Mouse (Mus musculus): ENCODE measurements around the gene Lat2.
A peak's percentile ranks its signal among the peaks of the same experiment; 100 is the strongest.

The Lat2 gene

DNA sequence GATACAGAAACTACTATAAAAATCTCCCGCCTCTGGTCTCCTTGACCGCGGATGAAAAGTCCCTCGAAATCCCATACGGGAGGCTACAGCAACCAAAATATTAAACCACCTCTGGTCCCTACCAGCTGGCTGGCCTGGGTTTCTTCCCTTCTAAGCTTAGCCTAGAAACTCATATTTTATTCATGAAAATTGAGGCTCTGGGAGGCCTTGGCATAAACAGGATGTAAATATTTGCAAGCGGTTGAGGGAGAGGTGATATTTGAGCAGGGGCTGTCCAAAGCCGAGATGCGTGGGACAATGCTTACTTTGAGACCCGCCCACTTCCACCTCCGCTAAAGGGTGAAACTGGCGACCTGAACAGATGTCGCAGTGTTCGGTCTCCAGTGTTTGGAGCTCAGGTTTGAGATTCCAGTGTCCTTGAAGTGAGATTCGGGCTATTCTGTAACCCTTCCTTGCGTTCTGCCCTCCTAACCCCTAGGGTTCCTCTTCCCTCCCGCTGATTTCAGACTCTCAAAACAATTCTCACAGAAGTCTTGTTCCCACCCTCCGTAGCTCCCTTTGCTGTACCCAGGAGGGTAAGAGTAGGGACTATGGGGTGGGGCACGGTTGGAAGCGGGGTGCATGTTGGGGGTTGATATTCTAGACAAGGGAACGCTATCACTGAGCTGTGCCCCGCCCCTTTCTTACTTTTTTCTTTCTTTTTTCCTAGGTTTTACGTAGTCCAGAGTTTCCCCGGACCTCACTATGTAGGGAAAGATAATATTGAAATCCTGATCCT, 42.9 kb downstream of the Lat2 start:
- peak in 1 of 2 experiments; percentile 39 for DNase-seq (ENCODE audit: low spot score in 2 of 2)

DNA sequence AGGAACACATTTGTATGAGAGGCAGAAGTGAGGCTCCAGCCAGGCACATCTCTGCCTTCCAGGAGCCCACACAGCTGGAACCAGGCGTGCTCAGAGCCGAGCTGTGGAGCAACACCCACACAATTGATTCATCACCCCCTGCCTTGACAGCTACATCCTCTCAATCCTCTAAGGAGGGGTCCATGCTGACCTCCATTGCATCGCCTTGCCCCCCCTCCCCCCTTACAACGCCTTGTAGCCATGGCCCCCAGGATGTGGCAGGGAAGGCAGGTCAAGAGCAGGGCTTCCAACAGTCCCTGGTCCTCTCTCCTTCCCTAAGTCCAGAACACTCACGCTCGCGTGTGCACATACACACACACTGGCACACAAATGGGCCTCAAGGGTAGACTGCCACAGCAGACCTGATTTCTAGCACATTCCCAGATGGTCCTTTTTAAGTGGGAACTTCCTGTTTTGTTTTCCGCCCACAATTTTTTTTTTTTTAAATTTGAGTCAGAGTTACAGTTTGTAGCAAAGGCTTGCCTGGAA, 45.8 kb downstream of the Lat2 start:
- peak in 1 of 2 experiments; percentile 58 for DNase-seq (ENCODE audit: low spot score in 2 of 2)

DNA sequence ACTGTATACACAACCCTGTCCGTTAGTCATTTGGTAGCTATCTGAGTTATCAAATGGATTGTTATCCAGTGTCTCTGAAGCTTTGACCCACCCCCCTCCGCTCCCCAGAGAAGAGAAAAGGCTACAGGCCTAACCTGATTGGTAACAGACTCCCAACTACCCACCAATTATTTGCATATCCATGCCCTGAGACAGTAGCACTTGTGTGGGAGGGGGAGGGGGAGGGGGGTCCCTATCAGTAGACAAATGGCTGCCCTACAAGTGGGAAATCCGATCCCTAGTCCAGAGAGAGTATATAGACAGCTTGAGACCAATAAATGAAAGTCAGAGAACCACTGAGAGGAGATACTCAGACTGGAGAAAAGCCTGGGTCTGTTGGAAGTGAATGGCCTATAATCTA, 46.8 kb downstream of the Lat2 start:
- DNase-seq (ENCODE audit: low spot score in 2 of 2), result no peak

DNA sequence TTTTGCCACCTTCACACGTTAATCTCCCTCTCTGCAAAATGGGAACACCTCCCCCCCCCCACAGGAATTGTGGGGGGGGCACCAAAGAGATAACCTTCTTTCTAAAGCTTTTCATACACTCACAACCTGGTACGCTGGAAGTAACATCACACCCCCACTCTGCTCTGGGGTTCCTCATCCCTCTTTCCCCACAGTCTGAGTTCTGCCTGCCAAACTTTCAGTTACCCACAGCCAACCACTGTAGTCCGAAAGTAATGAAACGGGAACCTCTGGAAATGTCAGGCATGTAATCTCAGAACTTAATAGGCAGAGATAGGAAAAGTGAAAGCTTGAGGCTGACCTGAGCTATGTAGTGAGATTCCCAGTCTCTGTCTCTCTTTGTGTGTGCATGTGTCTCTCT, 47.4 kb downstream of the Lat2 start:
- DNase-seq (ENCODE audit: low spot score in 2 of 2), result no peak

DNA sequence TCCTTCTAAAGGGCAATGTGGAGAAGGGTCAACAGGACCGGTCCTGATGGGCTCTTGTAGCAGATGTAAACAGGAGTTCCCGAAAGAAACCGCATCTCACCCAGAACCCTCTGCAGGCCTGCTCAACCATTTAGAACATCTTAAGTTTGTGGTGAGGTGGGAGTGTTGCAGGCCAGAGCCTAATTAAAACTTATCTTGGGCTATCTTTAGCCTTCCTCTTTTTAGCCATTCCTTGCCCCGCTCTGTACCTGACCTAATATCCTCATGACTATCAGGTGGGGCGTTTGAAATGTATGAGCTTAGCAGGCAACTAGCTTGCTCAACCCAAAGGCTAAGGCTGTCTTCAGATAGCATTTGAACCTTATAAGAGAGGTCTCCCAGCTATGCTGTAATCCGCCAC, 49.1 kb downstream of the Lat2 start:
- DNase-seq (ENCODE audit: low spot score in 2 of 2), result no peak

DNA sequence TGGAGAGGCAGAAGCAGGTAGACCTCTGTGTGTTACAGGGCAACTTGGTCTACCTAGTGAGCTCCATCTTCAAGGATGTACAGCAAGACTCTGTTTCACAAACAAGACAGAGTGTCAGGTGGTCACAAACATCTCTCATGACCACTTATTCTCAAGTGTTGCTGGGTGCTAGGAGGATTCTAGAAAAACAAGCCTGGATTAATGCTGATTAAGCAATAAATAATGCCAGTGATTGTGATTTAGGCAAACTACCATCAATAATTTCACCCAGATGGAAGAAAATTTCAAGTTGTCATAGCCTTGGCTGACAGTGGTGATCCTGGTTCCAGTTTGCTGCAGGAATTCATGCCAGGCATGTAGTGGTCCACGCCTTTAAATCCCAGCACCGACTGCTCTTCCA, 50.6 kb downstream of the Lat2 start:
- DNase-seq (ENCODE audit: low spot score in 2 of 2), result no peak

DNA sequence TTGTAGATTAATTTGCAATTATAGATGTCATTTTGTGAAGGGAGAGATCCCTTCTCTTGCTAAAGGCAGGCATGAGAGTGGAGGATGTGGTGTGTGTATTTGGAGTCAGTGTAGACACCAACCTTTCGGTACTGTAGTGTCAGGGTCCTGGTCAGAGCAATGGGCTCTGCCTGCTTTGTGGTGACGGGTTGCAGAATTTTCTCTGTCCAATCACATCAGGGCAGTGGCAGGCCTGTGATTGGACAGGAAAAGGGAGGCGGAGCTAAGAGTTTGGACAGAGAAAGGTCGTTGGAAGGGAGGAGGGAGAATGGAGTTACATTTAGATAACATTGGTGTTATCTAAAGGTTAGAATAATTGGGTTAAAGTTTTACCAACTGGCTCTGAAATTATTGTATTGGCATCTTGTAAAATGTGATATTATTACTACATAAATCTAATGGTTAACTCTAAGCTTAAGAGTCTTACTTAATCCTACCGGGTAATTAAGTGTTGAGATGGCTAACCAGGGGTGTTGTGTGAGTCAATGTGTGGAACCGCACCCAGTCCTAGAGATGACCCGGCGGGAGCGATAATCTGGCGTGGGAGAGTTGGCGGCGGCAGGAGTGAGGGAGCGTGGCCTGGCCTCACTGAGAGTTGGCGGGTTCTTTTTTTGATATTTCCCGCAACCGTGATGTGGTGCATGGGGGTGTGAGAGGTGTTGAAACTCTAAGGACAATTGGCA, 54.2 kb downstream of the Lat2 start:
- DNase-seq (ENCODE audit: low spot score in 2 of 2), result no peak

DNA sequence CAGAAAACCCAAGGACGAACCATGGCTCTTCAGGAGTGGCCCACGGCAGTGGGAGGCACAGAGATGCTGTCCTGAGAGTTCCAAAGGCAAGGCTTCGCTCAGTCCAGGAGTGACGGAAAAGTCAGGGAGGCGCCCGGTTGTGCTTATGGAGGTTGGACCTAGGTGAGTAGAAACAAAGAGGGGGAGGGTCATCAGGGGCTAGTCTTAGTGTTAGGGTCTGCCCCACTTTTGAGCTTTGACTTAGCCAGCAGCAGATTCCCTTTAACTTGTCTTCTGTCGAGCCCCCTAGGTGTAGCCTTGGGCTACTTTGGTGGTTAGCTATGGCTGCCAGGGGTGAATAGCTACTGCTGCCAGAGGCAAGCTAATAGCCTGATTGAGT, 54.8 kb downstream of the Lat2 start, which contains the start of gene Syna:
Syna (minus strand) TSS at position 101 of the 379 bp plus-strand sequence.
- no peak for DNase-seq (ENCODE audit: low spot score in 2 of 2)

DNA sequence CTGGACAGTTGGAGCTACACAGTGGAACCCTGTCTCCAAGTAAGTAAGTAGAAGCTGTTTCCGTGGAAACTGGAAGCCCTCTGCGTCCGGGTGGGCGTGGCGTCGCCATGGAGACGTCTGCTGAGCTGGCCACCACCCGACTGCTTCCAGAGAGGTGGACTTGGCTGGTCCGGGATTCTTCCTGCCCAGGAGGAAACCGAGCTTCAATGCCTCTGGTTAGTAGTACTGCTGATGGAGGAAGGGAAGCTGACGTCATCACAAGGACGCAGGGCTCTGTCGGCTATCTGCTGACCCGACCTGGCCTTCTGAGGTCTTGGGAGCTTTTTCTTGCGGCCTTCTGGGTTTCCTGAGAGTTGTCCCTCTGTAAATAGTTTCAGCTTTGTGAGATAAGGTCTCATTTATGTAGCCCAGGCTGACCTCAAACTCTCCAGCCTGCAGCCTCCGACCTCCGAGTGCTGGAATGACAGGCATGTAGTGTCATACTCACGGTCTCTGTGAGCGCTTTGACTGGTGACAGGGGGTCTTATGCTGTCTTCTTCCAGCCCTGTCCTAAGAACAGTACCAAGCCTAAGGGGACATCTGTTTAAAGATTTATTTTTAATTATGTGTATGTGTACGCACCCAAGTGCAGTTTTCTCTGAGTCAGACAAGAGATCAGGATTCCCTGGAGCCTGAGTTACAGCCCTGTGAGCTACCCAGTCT, 59.2 kb downstream of the Lat2 start:
- DNase-seq (ENCODE audit: low spot score in 2 of 2), result peak in 1 of 2 experiments; percentile 51

DNA sequence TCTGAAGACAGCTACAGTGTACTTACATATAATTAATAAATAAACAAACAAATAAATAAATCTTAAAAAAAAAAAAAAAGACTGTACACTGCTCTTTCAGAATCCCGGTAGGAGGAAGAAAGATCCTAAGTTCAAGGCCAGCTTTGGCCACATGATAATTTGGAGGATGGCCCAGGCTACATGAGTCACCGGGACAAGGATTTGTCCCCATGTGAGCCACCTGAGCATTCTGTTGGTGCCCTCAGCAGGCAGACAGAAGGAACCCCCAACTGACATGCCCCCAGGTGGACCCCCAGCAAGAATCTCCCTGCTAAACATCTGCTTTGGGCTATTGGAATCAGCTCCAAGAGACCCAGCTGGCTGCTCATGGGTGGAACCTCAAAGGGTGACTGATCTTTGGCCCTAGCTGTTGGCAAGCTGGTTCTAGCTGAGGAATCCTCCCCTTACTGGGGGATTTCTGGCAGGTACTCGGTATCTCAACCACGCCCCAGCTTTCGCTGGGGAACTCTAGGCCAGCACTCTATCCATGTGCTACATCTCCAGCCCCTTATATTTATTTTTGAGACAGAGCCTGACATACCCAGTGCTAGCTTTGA, 60.8 kb downstream of the Lat2 start:
- DNase-seq (ENCODE audit: low spot score in 2 of 2), result no peak

DNA sequence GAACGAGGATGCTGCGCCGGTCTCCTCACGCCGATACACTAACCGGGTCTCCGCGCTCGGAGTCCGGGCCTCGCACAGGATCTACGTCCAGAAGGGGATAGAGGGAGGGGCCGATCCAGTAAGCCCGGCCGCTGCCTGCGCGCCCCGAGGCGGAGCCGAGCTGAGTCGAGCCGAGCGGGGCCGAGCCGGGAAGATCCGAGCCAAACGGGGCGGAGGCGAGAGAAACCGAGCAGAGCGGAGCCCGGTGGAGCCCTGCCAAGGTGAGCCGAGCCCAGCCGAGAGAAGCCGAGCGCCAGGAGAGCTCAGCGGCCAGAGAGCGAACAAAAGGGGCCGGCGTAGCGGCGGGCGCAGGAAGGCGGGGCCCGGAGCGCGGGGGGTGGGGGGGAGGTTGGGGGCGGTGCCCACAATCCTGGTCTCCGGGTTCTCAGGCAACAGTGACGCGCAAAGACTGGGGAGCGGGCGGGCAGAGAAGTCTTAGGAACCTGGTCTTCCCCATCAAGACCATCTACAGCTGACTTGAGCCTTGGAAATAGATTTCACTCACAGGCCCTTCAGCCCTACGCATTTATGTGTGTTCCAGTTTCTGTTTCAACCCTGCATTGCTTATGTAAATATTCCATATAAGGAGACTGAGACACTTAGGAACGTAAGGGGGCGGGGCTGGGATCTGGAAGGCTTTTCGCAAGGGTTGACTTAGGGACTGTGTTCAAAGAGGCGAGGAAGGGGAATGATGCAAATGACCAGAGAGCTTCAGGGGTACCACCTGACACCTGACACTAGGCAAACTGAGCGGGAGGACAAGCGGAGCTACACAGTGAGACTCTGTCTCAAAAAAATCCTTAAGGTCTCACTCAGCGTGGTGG, 62.5 kb downstream of the Lat2 start, which contains the start of gene Clip2:
Clip2 (minus strand) TSS at position 325 of the 863 bp plus-strand sequence.
- DNase-seq (ENCODE audit: low spot score in 2 of 2), result peak; percentile 88 to 94

DNA sequence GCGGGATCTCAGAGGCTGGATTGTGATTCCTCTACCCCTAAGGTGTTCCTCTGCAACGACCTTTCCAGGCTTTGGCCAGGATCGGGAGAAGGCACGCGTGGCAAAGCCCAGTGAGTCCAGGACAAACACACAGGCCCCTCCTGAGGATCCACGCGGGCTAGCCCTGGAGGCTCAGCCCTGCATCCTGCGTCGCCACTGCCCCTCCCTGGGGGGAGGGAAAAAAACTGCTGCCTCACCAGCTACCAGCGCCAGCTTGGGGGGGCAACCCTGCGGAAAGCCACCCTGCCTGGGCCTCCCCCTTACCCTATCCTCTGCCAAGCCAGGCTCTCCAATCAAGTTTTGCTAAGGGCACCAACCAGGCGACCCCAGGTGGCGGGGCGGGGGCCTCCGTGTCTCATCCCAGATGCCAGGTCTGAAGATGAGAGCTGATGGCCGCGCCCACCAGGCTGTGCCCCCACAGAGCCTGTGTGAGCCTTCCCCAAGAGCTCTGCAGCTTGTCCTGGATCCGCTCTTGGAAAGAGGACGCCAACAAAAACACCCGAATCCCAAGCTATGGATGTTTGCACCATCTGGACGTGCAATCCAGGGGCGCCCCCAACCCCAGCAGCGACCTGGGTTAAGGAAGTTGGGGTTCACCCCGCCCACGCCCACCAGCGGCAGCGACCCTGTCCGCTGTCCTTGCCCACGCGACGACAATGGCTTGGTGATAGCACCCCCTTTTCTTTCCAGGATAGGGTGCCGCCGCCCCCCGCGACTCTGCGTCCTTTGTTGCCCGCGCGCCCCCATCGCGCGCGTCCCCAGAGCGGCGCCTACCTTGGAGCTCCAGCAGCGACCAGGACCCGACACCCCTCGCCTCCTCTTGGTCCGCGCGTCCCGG, 63.4 kb downstream of the Lat2 start:
- peak in 1 of 2 experiments; percentile 25 for DNase-seq (ENCODE audit: low spot score in 2 of 2)

DNA sequence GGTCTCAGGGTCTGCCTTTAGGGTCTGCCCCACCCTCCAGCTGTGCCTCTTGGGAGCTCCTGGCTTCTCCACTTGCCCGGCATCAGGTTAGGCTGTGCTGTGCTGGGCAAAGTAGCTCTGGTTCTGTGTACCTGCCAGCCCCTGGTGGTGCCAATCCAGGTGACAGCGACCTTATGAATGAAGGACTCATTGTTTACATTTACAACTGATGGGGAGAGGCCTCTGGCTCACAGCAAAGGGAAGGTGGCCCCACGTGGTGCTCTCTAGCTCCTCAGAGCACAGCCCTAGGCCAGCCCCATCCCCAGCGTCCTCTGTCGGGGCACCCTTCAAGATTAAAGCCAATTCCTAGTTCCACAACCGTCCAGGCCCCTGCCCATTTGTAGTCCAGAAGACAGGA, 64.0 kb downstream of the Lat2 start:
- DNase-seq (ENCODE audit: low spot score in 2 of 2), result no peak
